Mouse (Mus musculus) brain, embryonic 14.5 days (tissue): ENCODE results near the gene Cd180.

Experiments
- CTCF ChIP-seq: fragments of 200-500 bp; IDR thresholded peaks from 2 replicates; pipeline ENCODE4 v1.5.1; 2012; ENCODE audit warnings: inconsistent platforms, mild to moderate bottlenecking, moderate library complexity, borderline replicate concordance; ENCODE audit not compliant: insufficient read depth, insufficient read length; ENCODE audit errors: extremely low read depth
- POLR2A ChIP-seq: fragments of 200-500 bp; IDR thresholded peaks from 2 replicates; pipeline ENCODE4 v1.6.1; 2012; ENCODE audit warnings: mild to moderate bottlenecking, inconsistent platforms, borderline replicate concordance; ENCODE audit not compliant: poor library complexity, insufficient read depth, insufficient read length, severe bottlenecking; ENCODE audit errors: extremely low read depth

- no peak for TF ChIP-seq POLR2A
- TF ChIP-seq CTCF = no peak
Measured at GRCm38 (mm10) chr13:102666731-102667130, 26.6 kb upstream of the Cd180 start.
